Mouse (Mus musculus): ENCODE measurements around the gene Icam5. TPM values are rescaled to one million over a fixed set of nuclear protein-coding genes. Genes with fewer than 3 reads are reported as not detected.

Gene Icam5
- polyA plus RNA-seq, 1 experiment, result 0.34 TPM

GRCm38 (mm10) chr9:21073044-21073840 lies 41.4 kb downstream of the Icam5 start, which contains the start of the genes Gm49373 and Fdx1l:
Gene Gm49373, minus strand, starts transcription at chr9:21073096.
Gene Fdx1l, minus strand, starts transcription at chr9:21073614.
- peak; percentile 96 for DNase-seq
- Histone ChIP-seq H3K4me1 (ENCODE audit: control insufficient read depth, insufficient read depth, low read length) (peaks cover 4% of the 10 kb centered on the region; the same call in 1 of the 2 replicates), H3K27ac (ENCODE audit: insufficient read depth, low read depth, low read length) (peak within 1 kb of the TSS; percentile 54), H3K27me3 (replicated peaks; ENCODE audit: control insufficient read depth, insufficient read depth, low read length) (no peaks in the 10 kb centered on the region), H3K4me3 (ENCODE audit: insufficient read depth, low read depth, low read length) (peak within 1 kb of the TSS; percentile 85), H3K36me3 (ENCODE audit: control insufficient read depth, insufficient read depth, low read length) (no peaks in the 10 kb centered on the region)
- peak; percentile 35 for TF ChIP-seq POLR2A (IDR thresholded peaks at IDR 0.05; ENCODE audit: low read depth, low read length)
- no peak for TF ChIP-seq CTCF (conservative IDR thresholded peaks at IDR 0.05; ENCODE audit: insufficient read depth, insufficient read length, low read depth, low read length)
- WGBS, result 2% methylated on average over 58 of the region's 58 CpGs

GRCm38 (mm10) chr9:21074173-21074572 lies 42.3 kb downstream of the Icam5 start:
- TF ChIP-seq CTCF (conservative IDR thresholded peaks at IDR 0.05; ENCODE audit: insufficient read depth, insufficient read length, low read depth, low read length) (no peak), POLR2A (IDR thresholded peaks at IDR 0.05; ENCODE audit: low read depth, low read length) (no peak)
- Histone ChIP-seq H3K27me3 (replicated peaks; ENCODE audit: control insufficient read depth, insufficient read depth, low read length) (no peaks in the 10 kb centered on the region), H3K4me3 (ENCODE audit: insufficient read depth, low read depth, low read length) (no peak overlapping the region), H3K27ac (ENCODE audit: insufficient read depth, low read depth, low read length) (no peak overlapping the region), H3K36me3 (ENCODE audit: control insufficient read depth, insufficient read depth, low read length) (no peaks in the 10 kb centered on the region), H3K4me1 (ENCODE audit: control insufficient read depth, insufficient read depth, low read length) (peaks cover 4% of the 10 kb centered on the region; the same call in 1 of the 2 replicates)
- WGBS, result 50% methylated on average over 1 of the region's 1 CpGs
- DNase-seq, result no peak

- Histone ChIP-seq H3K4me1 (ENCODE audit: control insufficient read depth, insufficient read depth, low read length) (peaks cover 4% of the 10 kb centered on the region; the same call in 1 of the 2 replicates), H3K36me3 (ENCODE audit: control insufficient read depth, insufficient read depth, low read length) (peaks cover 5% of the 10 kb centered on the region), H3K27me3 (replicated peaks; ENCODE audit: control insufficient read depth, insufficient read depth, low read length) (no peaks in the 10 kb centered on the region), H3K27ac (ENCODE audit: insufficient read depth, low read depth, low read length) (no peak overlapping the region), H3K4me3 (ENCODE audit: insufficient read depth, low read depth, low read length) (no peak overlapping the region)
- no peak for TF ChIP-seq POLR2A (IDR thresholded peaks at IDR 0.05; ENCODE audit: low read depth, low read length)
- no peak for TF ChIP-seq CTCF (conservative IDR thresholded peaks at IDR 0.05; ENCODE audit: insufficient read depth, insufficient read length, low read depth, low read length)
- 81% methylated on average over 3 of the region's 3 CpGs for WGBS
- DNase-seq, result no peak
These were observed 43.8 kb downstream of the Icam5 start for GRCm38 (mm10) chr9:21075625-21076024.

GRCm38 (mm10) chr9:21081127-21081526 lies 49.3 kb downstream of the Icam5 start:
- TF ChIP-seq CTCF (conservative IDR thresholded peaks at IDR 0.05; ENCODE audit: insufficient read depth, insufficient read length, low read depth, low read length), result no peak
- no peak for TF ChIP-seq POLR2A (IDR thresholded peaks at IDR 0.05; ENCODE audit: low read depth, low read length)
- H3K4me3 ChIP-seq (ENCODE audit: insufficient read depth, low read depth, low read length), result no peak overlapping the region
- WGBS, result 80% methylated on average over 9 of the region's 9 CpGs
- H3K27ac ChIP-seq (ENCODE audit: insufficient read depth, low read depth, low read length), result no peak overlapping the region
- H3K4me1 ChIP-seq (ENCODE audit: control insufficient read depth, insufficient read depth, low read length), result no peaks in the 10 kb centered on the region
- DNase-seq, result no peak
- H3K27me3 ChIP-seq (replicated peaks; ENCODE audit: control insufficient read depth, insufficient read depth, low read length), result no peaks in the 10 kb centered on the region
- peaks cover 6% of the 10 kb centered on the region for H3K36me3 ChIP-seq (ENCODE audit: control insufficient read depth, insufficient read depth, low read length)

GRCm38 (mm10) chr9:21083324-21083723 lies 51.5 kb downstream of the Icam5 start:
- Histone ChIP-seq H3K27me3 (replicated peaks; ENCODE audit: control insufficient read depth, insufficient read depth, low read length) (no peaks in the 10 kb centered on the region), H3K36me3 (ENCODE audit: control insufficient read depth, insufficient read depth, low read length) (peaks cover 7% of the 10 kb centered on the region), H3K27ac (ENCODE audit: insufficient read depth, low read depth, low read length) (no peak overlapping the region), H3K4me3 (ENCODE audit: insufficient read depth, low read depth, low read length) (no peak overlapping the region), H3K4me1 (ENCODE audit: control insufficient read depth, insufficient read depth, low read length) (no peaks in the 10 kb centered on the region)
- TF ChIP-seq CTCF (conservative IDR thresholded peaks at IDR 0.05; ENCODE audit: insufficient read depth, insufficient read length, low read depth, low read length), result no peak
- TF ChIP-seq POLR2A (IDR thresholded peaks at IDR 0.05; ENCODE audit: low read depth, low read length), result no peak
- 70% methylated on average over 3 of the region's 3 CpGs for WGBS
- DNase-seq, result no peak

Other genes with a start within 250 kb of the Icam5 start
- gene Col5a3, start 217.0 kb upstream of the Icam5 start, polyA plus RNA-seq (2012; rRNA removed), result 2.1 and 3.0 TPM in 2 replicates
- not detected in 2 replicates for gene Rdh8, start 213.6 kb upstream of the Icam5 start, polyA plus RNA-seq (2012; rRNA removed)
- 31.7 and 40.3 TPM in 2 replicates for gene A230050P20Rik, start 163.4 kb upstream of the Icam5 start, polyA plus RNA-seq (2012; rRNA removed)
- gene Angptl6, start 152.3 kb upstream of the Icam5 start, polyA plus RNA-seq (2012; rRNA removed), result 3.6 and 4.0 TPM in 2 replicates
- 28.3 and 31.2 TPM in 2 replicates for gene Ppan, start 143.9 kb upstream of the Icam5 start, polyA plus RNA-seq (2012; rRNA removed)
- 93.1 and 116 TPM in 2 replicates for gene Eif3g, start 133.4 kb upstream of the Icam5 start, polyA plus RNA-seq (2012; rRNA removed)
- 12.1 and 12.5 TPM in 2 replicates for gene Dnmt1, start 72.2 kb upstream of the Icam5 start, polyA plus RNA-seq (2012; rRNA removed)
- gene S1pr2, start 55.3 kb upstream of the Icam5 start, polyA plus RNA-seq (2012; rRNA removed), result 3.5 and 4.0 TPM in 2 replicates
- gene Mrpl4, start 29.3 kb upstream of the Icam5 start, polyA plus RNA-seq (2012; rRNA removed), result 175 and 213 TPM in 2 replicates
- gene Icam1, start 16.1 kb upstream of the Icam5 start, polyA plus RNA-seq (2012; rRNA removed), result 23.4 and 25.9 TPM in 2 replicates
- 1.2 and 1.4 TPM in 2 replicates for gene Icam4, start 2.7 kb upstream of the Icam5 start, polyA plus RNA-seq (2012; rRNA removed)
- gene Zglp1, start 35.0 kb downstream of the Icam5 start, polyA plus RNA-seq (2012; rRNA removed), result 0.38 TPM in 1 of 2 replicates, not detected in the other
- 0.20 and 0.27 TPM in 2 replicates for gene Gm49373, start 41.0 kb downstream of the Icam5 start, polyA plus RNA-seq (2012; rRNA removed)
- 59.8 and 67.0 TPM in 2 replicates for gene Fdx1l, start 41.5 kb downstream of the Icam5 start, polyA plus RNA-seq (2012; rRNA removed)
- 1.1 and 2.6 TPM in 2 replicates for gene Gm38431, start 59.9 kb downstream of the Icam5 start, polyA plus RNA-seq (2012; rRNA removed)
- 45.8 and 47.3 TPM in 2 replicates for gene Raver1, start 59.9 kb downstream of the Icam5 start, polyA plus RNA-seq (2012; rRNA removed)
- 17.0 and 19.0 TPM in 2 replicates for gene Tyk2, start 99.2 kb downstream of the Icam5 start, polyA plus RNA-seq (2012; rRNA removed)
- 53.1 and 72.6 TPM in 2 replicates for gene Cdc37, start 117.9 kb downstream of the Icam5 start, polyA plus RNA-seq (2012; rRNA removed)
- 7.8 and 9.0 TPM in 2 replicates for gene Pde4a, start 133.6 kb downstream of the Icam5 start, polyA plus RNA-seq (2012; rRNA removed)
- gene Keap1, start 207.3 kb downstream of the Icam5 start, polyA plus RNA-seq (2012; rRNA removed), result 42.8 and 52.4 TPM in 2 replicates
- 0.38 and 0.39 TPM in 2 replicates for gene S1pr5, start 216.4 kb downstream of the Icam5 start, polyA plus RNA-seq (2012; rRNA removed)
- gene Atg4d, start 233.2 kb downstream of the Icam5 start, polyA plus RNA-seq (2012; rRNA removed), result 67.0 and 71.9 TPM in 2 replicates